Mouse (Mus musculus): Measurements from ENCODE around the gene Krt20.

Gene Krt20

DNA sequence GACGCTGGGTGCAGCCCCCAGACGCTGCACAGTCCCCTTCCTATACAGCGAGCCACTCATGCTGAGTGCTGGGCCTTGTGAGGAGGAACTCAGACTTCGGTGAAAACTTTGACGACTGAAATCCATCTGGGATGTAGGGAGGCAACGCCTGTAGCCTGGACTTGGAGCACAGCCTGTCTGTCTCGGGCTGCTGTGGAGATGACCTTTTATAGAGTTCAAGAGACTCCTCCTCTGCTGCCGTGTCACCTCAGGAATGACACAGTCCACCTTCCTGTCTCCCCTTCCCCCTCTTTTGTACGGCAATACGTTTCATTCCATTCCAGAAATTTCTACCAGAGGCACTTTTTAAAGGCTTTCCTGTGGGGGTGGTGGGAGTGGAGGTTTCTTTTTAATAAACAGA lies at the start of gene Krt20:
Krt20 (minus strand) TSS at position 179 of the 400 bp plus-strand sequence.
- DNase-seq (ENCODE audit: extremely low read depth, low read depth, low spot score) = no peak

DNA sequence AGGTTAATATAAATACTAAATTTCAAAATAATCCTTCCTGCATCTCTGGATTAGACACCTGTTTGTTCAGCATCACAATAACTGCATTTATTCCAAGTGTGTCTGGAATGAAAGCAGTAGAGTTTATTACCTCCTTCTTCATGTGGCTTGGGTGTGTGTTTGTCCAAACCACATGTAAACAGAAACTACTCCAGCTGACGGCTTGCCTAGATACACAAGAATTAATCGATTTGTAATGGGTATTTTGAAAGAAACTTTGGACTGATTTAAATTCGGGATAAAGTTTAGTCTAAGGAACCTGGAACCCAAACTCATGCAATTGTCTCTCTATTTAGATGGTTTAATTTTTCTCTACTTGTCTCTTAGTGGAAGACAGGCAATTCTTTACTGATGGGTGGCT lies 37.0 kb upstream of the Krt20 start:
- no peak for DNase-seq (ENCODE audit: extremely low read depth, low read depth, low spot score)

DNA sequence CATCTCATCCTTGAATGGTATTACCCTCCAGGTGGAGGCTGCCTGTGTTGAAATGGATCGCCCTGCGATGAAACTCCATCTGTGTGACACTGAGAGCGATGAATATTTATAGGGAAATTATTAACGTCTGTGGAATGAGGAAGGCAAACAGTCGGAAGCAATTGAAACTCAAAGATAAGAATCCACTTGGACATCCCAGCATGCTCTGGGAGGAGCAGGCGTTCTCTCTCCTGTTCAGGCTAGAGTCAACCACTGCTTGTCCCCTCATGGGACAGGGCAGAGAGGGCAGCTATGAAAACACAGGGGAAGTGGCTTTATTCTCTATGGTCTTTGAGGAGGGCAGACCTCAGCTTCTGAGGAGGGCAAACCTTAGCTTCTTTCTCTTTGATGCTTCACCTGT lies 35.5 kb upstream of the Krt20 start:
- no peak for DNase-seq (ENCODE audit: extremely low read depth, low read depth, low spot score)

DNA sequence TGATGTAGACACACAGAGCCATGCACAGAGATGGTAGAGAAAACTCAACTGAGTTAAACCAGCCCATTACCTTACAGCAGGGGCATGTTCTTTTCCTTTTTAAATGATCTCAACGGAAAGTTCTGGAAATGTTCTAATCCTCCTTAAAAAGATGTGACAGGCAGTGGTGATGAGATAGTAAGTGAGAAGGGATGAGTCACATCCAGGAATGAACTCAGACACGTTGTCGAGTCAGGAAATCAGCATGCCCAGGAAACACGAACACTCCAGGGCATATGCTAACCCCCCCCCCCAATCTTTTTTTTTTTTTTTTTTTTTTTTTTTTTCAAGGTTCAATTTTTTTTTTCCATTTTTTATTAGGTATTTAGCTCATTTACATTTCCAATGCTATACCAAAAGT lies 34.5 kb upstream of the Krt20 start:
- no peak for DNase-seq (ENCODE audit: extremely low read depth, low read depth, low spot score)

DNA sequence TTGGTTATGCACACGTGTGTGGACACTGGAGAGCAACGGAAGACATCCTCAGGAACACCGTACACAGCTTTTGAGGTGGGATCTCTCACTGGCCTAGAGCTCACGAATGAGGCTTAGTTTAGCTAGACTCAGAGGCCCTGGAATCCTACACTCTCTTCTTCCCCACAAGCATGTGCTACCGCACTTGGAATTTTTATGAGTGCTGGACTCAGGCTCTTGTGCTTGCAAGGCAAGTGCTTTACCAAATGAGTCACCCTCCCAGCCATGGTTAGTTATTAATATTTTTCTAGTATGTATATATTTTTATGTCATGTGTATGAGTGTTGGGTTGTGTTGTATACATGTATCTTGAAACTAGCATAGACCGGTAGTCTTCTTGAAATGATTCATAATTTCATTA lies 34.0 kb upstream of the Krt20 start:
- DNase-seq (ENCODE audit: extremely low read depth, low read depth, low spot score) = no peak

DNA sequence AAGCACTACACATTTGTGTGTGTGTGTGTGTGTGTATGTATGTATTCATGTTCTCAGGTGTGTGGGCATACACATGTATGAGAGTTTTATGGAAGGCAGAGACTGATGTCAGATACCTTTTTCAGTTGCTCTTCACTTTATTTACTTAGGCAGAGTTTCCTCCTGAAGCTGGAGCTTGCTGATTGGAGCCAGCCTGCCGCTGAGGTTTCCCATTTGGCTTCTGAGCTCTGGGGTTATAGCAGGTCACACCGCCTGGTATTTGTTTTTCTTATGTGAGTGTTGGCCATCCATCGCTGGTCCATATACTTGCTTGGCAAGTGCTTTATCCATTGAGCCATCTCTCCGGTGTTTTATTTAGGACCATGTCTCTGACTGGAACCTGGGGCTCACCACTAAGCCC lies 31.3 kb upstream of the Krt20 start:
- no peak for DNase-seq (ENCODE audit: extremely low read depth, low read depth, low spot score)

DNA sequence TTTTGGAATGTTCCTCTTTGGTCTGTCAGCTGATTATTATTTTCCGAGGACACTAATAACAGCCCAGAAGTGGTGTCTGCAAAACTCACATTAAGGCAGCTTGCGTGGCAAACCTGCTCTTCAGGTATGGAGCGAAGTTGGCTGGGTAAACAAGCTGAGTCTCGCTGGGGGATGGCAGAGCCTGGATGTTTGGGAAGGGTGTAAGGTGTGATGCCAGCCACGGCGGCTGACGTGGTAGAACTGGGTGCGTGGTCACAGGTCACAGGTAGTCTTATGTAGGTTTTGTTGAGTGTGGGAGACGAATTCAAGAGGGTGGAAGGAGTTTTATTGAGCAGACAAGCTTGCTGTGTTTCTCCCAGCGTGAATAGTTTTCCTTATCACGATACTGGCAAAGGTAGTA lies 30.6 kb upstream of the Krt20 start:
- DNase-seq (ENCODE audit: extremely low read depth, low read depth, low spot score) = no peak

DNA sequence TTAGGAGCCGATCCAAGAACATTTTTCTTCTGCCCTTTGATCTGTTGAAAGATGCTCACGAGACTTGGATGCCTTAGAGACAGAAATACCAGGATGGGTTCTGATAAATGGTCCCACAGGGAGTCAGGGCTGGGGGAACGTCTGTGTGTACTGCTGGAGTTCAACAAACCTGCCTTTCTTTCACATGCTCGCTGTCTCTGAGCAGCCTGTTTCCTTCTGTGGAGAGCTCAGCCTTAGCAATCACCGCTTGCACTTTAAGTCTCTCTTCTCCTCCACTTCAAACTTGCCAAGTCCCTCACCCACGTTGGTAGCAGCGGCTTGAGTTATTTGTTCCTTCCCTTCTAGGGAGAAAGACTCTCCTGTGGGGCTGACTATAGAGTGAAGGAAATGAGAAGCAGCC lies 28.4 kb upstream of the Krt20 start:
- DNase-seq (ENCODE audit: extremely low read depth, low read depth, low spot score) = no peak

DNA sequence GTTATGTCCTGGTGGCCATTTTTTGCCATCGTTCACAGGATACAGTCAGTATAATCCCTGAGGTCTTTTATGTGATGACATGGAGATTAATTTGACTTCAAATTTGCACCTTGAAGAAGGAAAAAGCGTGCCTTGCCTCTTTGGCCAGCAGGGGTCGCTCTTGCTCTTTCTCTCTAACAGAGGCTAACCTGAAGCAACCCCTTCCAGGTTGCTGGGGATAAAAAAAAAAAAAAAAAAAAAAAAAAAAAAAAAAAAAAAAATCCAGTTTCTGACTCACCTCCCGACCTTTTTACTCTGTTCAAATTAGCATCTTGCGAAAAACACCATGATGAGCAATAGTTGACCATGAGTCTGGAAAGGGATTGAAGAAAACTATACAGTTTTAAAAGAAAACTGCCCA lies 26.9 kb upstream of the Krt20 start:
- no peak for DNase-seq (ENCODE audit: extremely low read depth, low read depth, low spot score)

DNA sequence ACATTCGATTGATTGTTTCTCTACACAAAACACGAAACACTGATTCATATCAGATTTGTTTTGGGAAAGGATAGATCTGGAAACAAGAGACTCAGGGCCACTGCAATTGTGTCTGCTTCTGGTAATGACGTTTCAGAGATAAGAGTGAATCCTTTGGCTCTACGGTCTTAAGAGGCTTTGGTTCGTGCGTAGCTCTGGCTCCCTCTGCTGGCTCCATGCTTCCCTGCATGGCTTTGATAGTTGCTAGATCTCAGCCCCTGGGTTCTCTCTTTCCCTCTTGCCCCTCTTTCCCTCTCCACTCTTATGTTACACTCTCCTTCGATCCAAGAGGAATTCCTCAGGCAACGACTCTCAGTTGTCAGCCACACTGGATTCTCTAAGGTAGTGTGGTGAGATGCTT lies 25.2 kb upstream of the Krt20 start:
- no peak for DNase-seq (ENCODE audit: extremely low read depth, low read depth, low spot score)

DNA sequence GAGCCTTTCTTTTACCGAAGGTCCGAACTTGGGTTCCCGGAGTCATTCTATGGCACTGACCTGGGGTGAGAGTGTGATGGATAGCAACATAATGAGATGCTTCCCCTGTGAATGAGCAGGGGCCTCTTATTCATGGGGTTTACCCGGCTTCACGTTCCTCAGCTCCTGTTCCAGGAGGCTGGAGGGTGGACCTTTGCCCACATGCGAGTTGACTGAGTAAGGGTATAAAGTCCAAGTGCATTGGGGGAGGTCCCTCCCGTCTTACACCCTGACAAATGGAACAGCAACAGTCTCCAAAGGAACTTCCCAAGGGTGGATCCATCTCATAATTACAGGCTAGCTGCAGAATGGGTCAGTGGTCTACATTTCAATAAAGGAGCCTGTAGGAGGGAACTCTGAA lies 23.8 kb upstream of the Krt20 start:
- DNase-seq (ENCODE audit: extremely low read depth, low read depth, low spot score) = no peak

DNA sequence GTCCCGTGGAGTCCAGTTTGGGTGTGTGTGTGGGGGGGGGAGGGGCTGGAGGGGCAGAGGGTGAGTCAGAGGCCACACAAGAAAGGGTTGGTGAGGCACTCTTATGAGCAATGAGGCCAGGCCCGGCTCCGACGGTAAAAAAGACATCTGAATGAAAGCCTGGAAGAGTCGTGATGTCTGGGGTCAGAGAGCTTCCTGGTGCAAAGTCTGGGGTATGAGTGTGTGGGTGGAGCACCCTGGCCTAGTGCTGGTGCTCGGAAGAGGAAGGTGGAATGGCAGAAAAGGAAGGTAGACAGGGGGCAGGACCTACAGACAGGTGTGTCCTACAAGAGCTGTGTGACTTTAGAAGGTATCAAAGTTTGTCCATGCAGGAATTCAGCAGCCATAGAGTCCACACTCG lies 20.9 kb upstream of the Krt20 start:
- no peak for DNase-seq (ENCODE audit: extremely low read depth, low read depth, low spot score)

DNA sequence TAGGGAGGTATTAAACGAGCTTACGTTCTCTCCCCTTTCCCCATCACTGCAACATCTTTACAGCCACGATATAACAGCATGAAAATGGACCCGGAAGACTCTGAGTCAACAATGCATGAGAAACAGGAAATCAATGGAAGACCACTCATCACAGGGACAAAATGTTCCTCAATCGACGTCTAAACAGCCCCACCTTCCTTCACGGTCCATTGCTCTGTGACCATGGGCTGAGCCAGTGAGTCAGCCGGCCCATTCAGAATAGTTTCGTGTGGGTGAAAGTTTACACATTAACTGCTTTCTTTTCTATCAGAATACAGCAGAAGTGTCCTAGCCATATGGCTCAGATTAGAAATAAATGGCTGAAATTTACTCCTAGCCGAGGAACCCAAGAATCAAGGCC lies 16.8 kb upstream of the Krt20 start:
- no peak for DNase-seq (ENCODE audit: extremely low read depth, low read depth, low spot score)

DNA sequence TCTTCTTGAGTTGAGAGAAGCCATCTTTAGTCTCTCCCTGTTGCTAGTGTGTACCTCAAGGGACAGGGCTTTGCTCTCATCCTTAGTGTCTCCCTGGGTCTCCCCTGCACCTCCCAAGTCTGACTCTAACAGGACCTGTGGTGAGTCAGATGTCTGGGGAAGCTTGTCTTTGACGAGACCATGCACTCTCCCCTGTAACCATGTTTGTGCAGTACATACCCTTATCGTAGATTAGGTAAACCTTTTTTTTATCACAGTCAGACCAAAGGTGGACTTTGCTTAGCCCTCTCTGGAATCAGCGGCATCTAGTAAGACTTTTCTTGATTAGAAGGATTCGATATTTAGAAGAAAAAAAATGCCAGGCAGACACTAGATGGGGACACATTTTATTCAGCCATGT lies 16.1 kb upstream of the Krt20 start:
- no peak for DNase-seq (ENCODE audit: extremely low read depth, low read depth, low spot score)

DNA sequence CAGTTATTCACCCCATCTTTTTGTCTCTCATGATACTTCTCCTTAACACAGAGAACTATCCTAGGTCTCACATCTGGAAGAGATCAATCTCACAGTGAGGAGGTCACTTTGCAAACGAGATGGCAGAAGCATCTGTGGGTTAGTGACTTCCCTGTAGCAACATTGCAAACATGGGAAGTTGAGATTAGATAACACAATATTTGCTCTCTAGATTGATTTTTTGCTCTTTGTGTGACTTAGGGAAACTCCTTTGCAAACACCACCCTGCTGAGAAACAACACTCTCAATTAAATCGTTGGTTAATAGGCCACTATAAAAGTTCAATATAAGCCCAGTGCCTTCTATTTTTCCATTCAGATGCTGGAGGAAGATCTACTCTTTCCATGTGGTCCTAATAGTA lies 10.8 kb upstream of the Krt20 start:
- DNase-seq (ENCODE audit: extremely low read depth, low read depth, low spot score) = no peak

DNA sequence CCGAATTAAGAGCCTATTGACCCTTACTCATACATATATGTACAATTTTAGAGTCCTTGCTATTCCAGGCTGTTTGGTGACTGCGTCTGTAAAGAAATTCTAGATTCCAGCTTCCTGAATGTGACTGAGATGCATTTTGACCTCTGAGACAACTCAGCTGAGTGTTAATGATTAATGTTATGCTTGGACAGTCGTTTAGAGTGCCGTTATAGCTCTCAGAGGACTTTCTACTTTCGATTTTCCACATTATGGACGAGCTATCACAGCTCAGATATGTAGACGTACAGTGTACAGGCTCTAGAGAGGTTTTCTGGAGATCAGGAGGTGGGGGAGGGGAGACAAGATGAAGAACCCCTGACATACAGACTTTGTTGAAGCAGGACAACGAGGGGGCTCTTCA lies 3.3 kb upstream of the Krt20 start:
- DNase-seq (ENCODE audit: extremely low read depth, low read depth, low spot score) = no peak

DNA sequence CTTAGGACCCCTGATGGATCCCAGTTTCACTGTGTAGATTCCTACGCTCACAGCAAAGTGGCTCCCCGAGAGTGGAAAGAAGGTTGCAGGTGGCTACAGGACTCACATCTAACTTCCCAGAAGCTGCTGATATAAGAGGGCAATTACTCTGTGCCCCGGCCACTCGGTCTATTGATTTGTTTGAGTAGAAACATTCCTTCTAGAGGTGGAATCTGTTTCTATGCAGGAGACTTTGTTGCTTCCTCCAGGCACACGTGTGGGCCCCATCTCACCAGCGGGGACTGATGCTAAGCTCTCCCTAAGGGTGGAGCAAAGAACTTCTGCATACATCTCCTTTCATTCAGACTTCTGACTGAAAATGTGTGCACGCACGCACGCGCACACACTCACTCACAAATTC lies 1.5 kb upstream of the Krt20 start:
- no peak for DNase-seq (ENCODE audit: extremely low read depth, low read depth, low spot score)

DNA sequence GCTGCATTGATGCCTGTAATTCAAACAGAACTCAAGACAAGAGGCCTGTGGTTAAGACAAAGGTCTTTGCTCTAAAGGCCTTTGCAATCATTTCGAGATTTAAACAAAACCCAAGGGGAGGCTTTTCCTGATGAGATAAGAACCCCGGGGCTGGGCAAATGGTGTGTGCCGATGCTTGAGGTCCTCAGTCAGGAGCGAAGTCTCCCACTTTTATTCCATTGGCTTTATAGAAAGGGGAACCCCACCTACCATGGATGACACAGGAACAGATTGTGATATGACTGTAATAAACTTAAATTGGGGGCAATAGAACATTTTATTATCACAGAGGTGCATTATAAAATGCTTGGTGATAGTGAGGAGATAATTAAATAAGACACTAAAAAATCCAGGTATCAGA lies 1.3 kb downstream of the Krt20 start:
- no peak for DNase-seq (ENCODE audit: extremely low read depth, low read depth, low spot score)

DNA sequence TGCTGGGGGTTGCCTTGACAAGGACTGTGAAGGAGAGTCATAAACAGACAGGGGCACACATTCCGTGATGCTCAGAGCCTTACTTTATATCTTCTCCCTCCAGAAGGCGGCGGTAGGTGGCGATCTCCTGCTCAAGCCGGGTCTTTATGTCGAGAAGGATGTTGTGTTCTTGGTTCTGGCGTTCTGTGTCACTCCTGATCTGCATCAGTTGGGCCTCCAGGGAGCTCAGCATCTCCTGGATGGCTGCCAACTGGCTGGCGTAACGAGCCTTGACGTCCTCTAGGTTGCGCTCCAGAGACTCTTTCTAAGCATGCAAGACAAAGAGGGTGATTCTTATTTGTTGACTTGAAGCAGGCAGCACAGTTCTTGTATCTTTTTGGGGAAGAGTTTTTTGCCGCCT lies 7.3 kb downstream of the Krt20 start:
- no peak for DNase-seq (ENCODE audit: extremely low read depth, low read depth, low spot score)

DNA sequence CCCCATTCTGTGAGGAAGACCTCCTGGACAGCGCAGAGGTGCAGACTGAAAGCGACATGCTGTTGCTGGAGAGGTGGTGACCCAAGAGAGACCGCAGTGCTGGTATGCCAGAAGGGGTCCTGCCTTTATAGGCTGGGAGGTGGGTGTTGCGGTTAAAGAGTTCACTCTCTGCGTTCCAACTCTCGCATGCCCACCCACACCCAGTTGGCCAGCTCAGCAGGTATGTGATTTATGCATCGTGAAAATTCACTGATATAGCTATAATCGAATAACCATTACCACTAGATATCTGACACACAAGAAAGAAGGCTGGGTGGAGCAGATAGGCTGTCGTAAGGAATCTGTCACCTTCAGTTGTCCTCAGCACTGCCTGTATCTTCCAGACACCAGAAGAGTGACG lies 15.8 kb downstream of the Krt20 start, which contains the start of gene Krt12:
Krt12 (minus strand) TSS at position 101 of the 400 bp plus-strand sequence.
- DNase-seq (ENCODE audit: extremely low read depth, low read depth, low spot score) = no peak

DNA sequence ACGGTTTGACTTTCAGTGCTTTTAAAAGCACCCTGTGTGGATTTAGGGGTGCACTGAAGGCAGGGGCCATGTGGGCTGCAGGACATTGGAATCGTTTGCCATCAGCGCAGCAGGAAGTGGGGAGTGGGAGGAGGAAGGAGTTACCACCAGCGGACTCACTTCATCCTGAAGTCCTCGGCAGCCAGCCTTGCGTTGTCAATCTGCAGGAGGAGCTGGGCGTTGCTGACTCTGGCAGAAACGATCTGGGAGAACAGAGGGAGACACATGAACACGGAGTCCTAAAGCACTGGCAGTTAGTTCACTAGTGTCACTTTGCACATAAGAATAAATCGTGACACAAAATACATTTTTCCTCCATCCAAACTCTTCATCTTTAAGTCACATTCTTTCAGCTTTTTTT lies 17.4 kb downstream of the Krt20 start:
- no peak for DNase-seq (ENCODE audit: extremely low read depth, low read depth, low spot score)

DNA sequence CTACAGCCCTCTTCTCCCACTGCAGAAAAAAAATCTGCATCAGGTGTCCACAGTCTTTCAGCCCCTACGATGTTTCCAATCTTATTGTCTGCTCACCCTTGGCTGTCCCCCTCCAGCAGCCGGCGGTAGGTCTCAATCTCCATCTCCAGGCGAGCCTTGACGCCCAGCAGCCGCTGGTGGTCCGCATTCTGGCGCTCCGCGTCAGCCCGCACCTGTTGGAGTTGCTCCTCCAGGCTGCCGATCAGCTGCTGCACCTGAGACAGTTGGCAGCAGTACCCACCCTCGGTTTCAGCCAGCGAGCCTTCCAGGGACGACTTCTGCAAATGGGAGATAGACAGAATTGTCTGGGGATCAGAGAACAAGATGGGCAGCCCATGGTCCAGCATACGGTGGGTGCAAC lies 20.1 kb downstream of the Krt20 start:
- no peak for DNase-seq (ENCODE audit: extremely low read depth, low read depth, low spot score)

DNA sequence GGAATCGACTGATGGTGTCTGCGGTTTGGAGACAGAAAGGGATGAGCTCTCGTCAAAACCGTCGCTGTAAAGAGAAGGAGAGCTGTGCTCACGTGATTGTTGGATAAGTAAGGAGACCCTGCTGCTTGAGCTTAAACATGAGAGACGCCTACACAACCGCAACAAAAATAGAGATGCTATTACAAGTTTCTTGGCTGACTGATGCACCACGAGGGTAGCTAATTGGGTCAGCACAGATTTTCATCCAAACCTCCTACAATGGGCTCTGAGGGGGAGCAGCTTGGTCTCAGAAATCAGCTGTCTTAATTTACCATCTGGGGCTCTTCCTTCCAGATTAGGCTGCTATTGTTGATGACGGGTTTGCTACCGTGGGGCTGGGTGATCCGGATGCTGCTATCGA lies 21.0 kb downstream of the Krt20 start:
- no peak for DNase-seq (ENCODE audit: extremely low read depth, low read depth, low spot score)

DNA sequence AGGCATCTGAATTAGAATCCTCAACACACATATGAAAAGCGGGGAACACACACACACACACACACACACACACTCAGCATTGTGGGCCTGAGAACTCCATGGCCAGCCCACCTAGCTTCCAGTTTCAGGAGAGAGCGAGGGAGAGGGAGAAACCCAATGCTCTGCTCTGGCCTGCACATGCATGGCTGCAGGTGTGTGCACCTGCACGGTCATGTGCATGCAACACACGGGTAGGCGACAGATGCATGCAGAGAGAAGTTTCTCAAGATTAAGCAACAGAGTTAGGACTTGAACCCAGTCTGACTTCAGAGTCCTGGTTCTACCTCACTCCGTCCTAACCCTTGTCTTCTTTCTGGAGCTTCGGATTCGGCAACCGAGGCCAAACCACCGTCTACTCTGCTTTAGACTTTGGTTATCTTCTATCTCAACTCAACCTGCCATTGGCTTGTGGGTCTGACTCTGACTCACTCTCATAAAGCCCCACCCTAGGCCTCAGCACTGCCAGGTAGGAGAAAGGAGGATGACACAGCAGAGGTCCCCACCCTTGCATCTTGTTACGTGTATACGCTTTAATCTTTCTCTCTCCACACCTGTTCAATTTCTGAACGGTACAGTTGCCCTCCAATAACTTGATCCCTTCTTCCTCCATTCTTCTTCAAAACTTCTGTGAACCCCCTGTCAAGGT lies 23.3 kb downstream of the Krt20 start:
- no peak for DNase-seq (ENCODE audit: extremely low read depth, low read depth, low spot score)

Data from fat pad, adult 2 months (tissue).